Mouse (Mus musculus) stomach, postnatal 0 days (tissue): ENCODE data around the gene Tex47. TPM values are rescaled to one million over a fixed set of nuclear protein-coding genes. Genes with fewer than 3 reads are reported as not detected.

Experiments used
- ATAC-seq: fragments of 200-750 bp; cut with Nextera tagmentation; 2 replicates; pipeline ENCODE4 v1.8.0; 2017; ENCODE audit not compliant: low FRiP score, low TSS enrichment
- DNase-seq: peaks from one replicate; pipeline ENCODE4 v3.0.0-alpha.2; 2016; ENCODE audit warnings: low spot score
- H3K27ac ChIP-seq: fragments of 300-500 bp; sonication (generic); replicated peaks from 2 replicates; pipeline ENCODE4 v1.5.1; 2014; ENCODE audit warnings: mild to moderate bottlenecking, control low read depth
- H3K27me3 ChIP-seq: fragments of 300-500 bp; sonication (generic); 2 replicates; pipeline ENCODE4 v1.6.1; 2014; ENCODE audit warnings: low read length; ENCODE audit not compliant: control insufficient read depth, insufficient read depth
- H3K36me3 ChIP-seq: fragments of 300-500 bp; sonication (generic); 2 replicates; pipeline ENCODE4 v1.6.1; 2014; ENCODE audit warnings: low read length, mixed read lengths; ENCODE audit not compliant: control insufficient read depth, insufficient read depth
- H3K4me1 ChIP-seq: fragments of 300-500 bp; sonication (generic); replicated peaks from 2 replicates; pipeline ENCODE4 v1.6.1; 2014; ENCODE audit warnings: antibody characterized with exemption; ENCODE audit not compliant: control insufficient read depth, insufficient read depth
- H3K4me2 ChIP-seq: fragments of 300-500 bp; sonication (generic); replicated peaks from 2 replicates; pipeline ENCODE4 v1.6.1; 2014; ENCODE audit warnings: low read depth, mild to moderate bottlenecking, control low read depth, moderate library complexity
- H3K4me3 ChIP-seq: fragments of 300-500 bp; sonication (generic); 2 replicates; pipeline ENCODE4 v1.5.1; 2014; ENCODE audit warnings: low read depth, low read length, control low read depth
- H3K9ac ChIP-seq: fragments of 300-500 bp; sonication (generic); 2 replicates; pipeline ENCODE4 v1.6.1; 2014; ENCODE audit warnings: mild to moderate bottlenecking, low read length, control low read depth, mixed read lengths
- H3K9me3 ChIP-seq: fragments of 300-500 bp; sonication (generic); 2 replicates; pipeline ENCODE4 v1.6.1; 2016; ENCODE audit warnings: low read length; ENCODE audit not compliant: control insufficient read depth
- CTCF ChIP-seq: IDR thresholded peaks from 2 replicates; pipeline ENCODE4 v1.5.1; 2016; ENCODE audit warnings: antibody characterized with exemption, low read depth, mild to moderate bottlenecking, moderate library complexity
- EP300 ChIP-seq: optimal IDR thresholded peaks from 2 replicates; pipeline ENCODE3; 2016; ENCODE audit warnings: antibody characterized with exemption
- WGBS: fragments of 180-500 bp; shearing (Covaris S2); extraction: QIAGEN DNeasy Blood & Tissue Kit; methylation state at CpG from one replicate; pipeline ENCODE4 v1.1.7; 2014; 5-methylcytosine and 5-hydroxymethylcytosine counted together
- polyA plus RNA-seq: library from polyadenylated mRNA; unstranded; fragments of >200 nt; fragmentation: Nextera tagmentation; extraction: Ambion mirVana; gene quantifications from 2 replicates; pipeline ENCODE4 v1.2.1, GENCODE M21; 2015

Gene Tex47
- 0.04 and 0.08 TPM in 2 replicates for polyA plus RNA-seq

DNA sequence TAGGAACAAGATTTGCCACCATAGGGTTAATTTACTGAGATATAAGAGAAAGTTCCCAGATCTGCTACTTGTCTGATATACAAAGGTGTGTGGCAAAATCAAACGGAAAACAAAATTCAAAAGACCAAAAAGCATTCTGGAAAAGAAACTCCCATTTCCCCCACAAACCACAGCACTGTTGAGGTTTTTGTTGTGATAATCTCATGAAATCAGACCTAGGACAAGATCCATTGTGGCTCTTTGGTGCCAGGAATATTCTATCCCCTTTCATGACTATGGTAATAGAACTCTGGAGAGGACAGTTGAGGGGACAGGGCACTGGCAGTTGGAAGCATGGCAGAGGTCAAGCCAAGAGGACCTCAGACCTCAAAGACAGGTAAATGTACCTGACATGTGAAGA is at the start of gene Tex47:
Gene Tex47 (plus strand): TSS at position 301 of the 400 bp plus-strand sequence.
- no peak within 1 kb of the TSS for H3K4me2 ChIP-seq
- WGBS: 74% methylated on average over 1 of the region's 1 CpGs
- no peaks in the 10 kb centered on the region for H3K4me1 ChIP-seq
- H3K9me3 ChIP-seq: no peaks in the 10 kb centered on the region
- no peaks in the 10 kb centered on the region for H3K27me3 ChIP-seq
- no peak within 1 kb of the TSS for H3K9ac ChIP-seq
- TF ChIP-seq CTCF: no peak
- DNase-seq (no peak), ATAC-seq (no peak)
- no peaks in the 10 kb centered on the region for H3K36me3 ChIP-seq
- no peak within 1 kb of the TSS for H3K27ac ChIP-seq
- H3K4me3 ChIP-seq: no peak within 1 kb of the TSS

DNA sequence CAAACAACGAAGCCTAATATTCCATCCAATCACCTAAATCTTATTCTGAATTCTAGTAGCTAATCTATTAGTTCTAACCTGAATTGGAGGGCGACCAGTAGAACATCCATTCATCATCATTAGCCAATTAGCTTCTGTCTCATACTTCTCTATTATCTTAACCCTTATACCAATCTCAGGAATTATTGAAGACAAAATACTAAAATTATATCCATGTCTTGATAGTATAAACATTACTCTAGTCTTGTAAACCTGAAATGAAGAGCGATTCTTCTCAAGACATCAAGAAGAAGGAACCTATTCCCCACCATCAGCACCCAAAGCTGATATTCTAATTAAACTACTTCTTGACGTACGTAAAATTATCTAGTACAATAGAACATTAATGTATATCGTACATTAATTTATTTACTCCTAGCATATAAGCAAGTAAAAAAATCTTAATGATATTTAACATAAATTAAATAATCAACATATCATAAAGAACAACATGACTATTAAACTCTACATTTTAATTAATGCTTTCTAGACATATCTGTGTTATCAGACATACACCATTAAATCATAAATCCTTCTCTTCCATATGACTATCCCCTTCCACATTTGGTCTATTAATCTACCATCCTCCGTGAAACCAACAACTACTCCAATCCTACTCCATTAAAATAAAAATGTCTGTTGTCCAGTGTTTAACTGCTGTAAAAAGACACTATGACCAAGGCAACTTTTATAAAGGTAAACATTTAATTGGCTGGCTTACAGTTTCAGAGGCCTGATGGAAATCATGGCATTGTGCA is 27.1 kb upstream of the Tex47 start:
- Histone ChIP-seq H3K27ac (no peak overlapping the region), H3K27me3 (no peaks in the 10 kb centered on the region), H3K4me2 (no peak overlapping the region), H3K4me3 (no peak overlapping the region), H3K36me3 (no peaks in the 10 kb centered on the region), H3K9me3 (no peaks in the 10 kb centered on the region), H3K9ac (no peak overlapping the region), H3K4me1 (no peaks in the 10 kb centered on the region)
- no peak for DNase-seq
- 88% methylated on average over 7 of the region's 7 CpGs for WGBS
- ATAC-seq: no peak
- TF ChIP-seq EP300 (no peak), CTCF (no peak)

DNA sequence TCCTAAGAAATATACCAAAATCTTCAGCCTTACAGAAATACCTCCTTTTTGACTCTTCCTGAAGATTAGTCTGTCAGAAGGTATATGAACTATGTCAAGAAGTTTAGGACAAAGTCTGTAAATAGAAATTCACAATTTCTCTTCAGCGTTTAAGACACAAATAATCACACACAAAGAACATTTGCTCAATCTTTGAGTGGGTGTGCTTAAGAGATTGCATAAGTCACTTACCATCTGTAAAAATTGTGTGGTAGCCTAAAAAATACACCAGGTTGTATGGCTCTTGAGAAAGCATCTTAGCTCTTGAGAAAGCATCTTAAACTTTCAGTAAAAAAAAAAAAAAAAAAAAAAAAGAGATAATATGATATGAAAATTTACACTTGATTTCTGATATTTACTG is 19.6 kb upstream of the Tex47 start:
- no peaks in the 10 kb centered on the region for H3K9me3 ChIP-seq
- 71% methylated on average over 1 of the region's 1 CpGs for WGBS
- no peak for ATAC-seq

DNA sequence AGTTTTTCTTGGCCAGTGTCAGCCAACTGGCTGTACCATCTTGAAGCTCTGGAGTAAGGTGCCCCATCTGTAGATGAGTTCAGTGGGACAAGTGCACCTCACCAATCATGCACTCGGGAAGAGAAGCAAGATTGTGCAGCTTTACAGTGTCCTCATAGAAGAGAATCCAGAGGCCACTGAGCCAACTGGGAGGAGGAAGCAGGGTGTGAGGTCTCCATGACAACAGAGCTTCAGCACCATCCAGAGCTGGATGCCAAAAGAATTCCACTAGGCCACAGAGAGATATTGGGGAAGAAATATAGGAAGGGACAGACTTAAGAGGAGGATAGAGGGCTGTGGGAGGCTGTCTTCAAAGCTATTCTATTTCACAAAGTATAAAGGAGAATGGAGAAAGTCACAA is 950 bp upstream of the Tex47 start:
- Histone ChIP-seq H3K27ac (no peak overlapping the region), H3K9ac (no peak overlapping the region), H3K4me2 (no peak overlapping the region), H3K36me3 (no peaks in the 10 kb centered on the region), H3K4me3 (no peak overlapping the region), H3K4me1 (no peaks in the 10 kb centered on the region), H3K9me3 (no peaks in the 10 kb centered on the region), H3K27me3 (no peaks in the 10 kb centered on the region)
- TF ChIP-seq CTCF: no peak
- TF ChIP-seq EP300: no peak
- 68% methylated on average over 1 of the region's 1 CpGs for WGBS
- no peak for DNase-seq
- ATAC-seq: no peak

More for the DNA sequence above, 19.6 kb upstream of the Tex47 start:
- H3K27ac ChIP-seq: no peak overlapping the region
- H3K4me1 ChIP-seq: no peaks in the 10 kb centered on the region
- no peaks in the 10 kb centered on the region for H3K36me3 ChIP-seq
- H3K4me2 ChIP-seq: no peak overlapping the region
- H3K4me3 ChIP-seq: no peak overlapping the region
- TF ChIP-seq EP300: no peak
- TF ChIP-seq CTCF: no peak
- no peaks in the 10 kb centered on the region for H3K27me3 ChIP-seq
- no peak for DNase-seq
- no peak overlapping the region for H3K9ac ChIP-seq

DNA sequence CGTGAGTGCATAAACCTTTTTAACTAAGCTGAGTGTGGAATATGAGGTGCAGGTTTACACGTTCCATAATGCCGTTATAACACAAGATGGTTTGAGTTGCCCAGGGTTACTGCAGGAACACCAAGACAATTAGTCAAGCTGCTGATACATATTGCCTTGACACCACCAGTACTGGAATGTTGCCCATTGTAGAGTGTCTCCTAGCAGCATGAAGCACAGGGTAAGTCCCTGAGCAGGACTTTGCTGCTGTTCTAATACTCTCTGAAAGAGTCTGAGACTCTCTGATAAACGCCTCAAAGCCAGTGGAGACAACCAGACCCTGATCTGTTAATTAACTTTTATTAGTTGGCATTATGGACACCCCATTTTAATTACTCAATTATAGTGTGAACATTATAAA is 21.7 kb downstream of the Tex47 start:
- no peaks in the 10 kb centered on the region for H3K4me1 ChIP-seq
- H3K9ac ChIP-seq: no peak overlapping the region
- H3K9me3 ChIP-seq: no peaks in the 10 kb centered on the region
- no peak for ATAC-seq
- no peak overlapping the region for H3K27ac ChIP-seq
- no peak for DNase-seq
- no peaks in the 10 kb centered on the region for H3K36me3 ChIP-seq
- no peak overlapping the region for H3K4me2 ChIP-seq
- 80% methylated on average over 4 of the region's 4 CpGs for WGBS
- H3K27me3 ChIP-seq: no peaks in the 10 kb centered on the region
- H3K4me3 ChIP-seq: no peak overlapping the region
- TF ChIP-seq EP300 (no peak), CTCF (no peak)

DNA sequence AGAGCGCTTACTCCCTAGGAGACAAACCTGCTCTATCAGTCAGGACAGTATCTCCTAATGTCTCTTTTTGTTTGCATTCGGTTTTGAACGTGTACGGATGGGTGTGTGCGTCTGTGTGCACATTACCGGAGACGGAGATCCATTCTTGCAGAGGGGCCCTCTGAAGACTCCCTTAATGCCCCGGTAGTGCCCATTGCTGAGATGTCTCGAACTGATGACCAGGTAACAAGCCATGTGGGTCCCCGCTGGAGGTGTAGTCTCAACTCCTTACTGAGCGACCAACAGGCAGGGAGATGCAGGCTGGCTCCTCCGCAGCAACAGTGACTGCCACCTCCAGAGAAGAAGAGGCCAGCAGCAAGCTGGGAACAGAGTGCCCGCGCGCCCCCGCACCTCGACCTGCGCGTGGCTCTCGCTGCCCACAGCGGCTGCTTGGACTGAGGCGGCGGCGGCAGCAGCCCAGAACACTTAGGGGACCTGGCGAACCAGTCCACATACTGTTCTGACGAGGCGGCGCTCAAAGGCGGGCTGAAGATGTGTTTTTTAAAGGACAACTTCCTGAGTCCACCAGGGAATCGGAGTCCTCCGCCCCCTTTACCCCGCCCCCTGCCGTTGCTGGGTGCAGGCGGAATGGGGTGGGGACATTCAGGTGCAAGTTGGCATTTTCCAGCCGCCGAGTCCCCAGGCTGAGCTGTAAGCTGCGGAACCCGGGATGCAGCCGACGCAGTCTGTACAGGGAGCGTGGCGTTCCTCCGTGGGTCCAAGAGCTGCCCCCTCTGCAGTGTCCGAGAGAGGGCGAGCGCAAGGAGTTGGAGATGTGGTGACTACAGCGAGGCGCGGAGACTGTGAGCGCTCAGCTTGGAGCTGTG is 40.5 kb downstream of the Tex47 start, which contains the start of gene Zfp804b:
Gene Zfp804b (minus strand): TSS at position 612 of the 866 bp plus-strand sequence.
- Histone ChIP-seq H3K4me1 (no peaks in the 10 kb centered on the region), H3K4me2 (peak within 1 kb of the TSS; percentile 94), H3K36me3 (no peaks in the 10 kb centered on the region), H3K27me3 (no peaks in the 10 kb centered on the region), H3K9ac (peak within 1 kb of the TSS; percentile 48), H3K4me3 (peak within 1 kb of the TSS; percentile 52), H3K9me3 (no peaks in the 10 kb centered on the region), H3K27ac (no peak within 1 kb of the TSS)
- ATAC-seq: peak; percentile 92
- TF ChIP-seq CTCF (peak; percentile 60), EP300 (no peak)
- DNase-seq: peak; percentile 80
- 1% methylated on average over 49 of the region's 50 CpGs for WGBS
